In the genomic region with DNA sequence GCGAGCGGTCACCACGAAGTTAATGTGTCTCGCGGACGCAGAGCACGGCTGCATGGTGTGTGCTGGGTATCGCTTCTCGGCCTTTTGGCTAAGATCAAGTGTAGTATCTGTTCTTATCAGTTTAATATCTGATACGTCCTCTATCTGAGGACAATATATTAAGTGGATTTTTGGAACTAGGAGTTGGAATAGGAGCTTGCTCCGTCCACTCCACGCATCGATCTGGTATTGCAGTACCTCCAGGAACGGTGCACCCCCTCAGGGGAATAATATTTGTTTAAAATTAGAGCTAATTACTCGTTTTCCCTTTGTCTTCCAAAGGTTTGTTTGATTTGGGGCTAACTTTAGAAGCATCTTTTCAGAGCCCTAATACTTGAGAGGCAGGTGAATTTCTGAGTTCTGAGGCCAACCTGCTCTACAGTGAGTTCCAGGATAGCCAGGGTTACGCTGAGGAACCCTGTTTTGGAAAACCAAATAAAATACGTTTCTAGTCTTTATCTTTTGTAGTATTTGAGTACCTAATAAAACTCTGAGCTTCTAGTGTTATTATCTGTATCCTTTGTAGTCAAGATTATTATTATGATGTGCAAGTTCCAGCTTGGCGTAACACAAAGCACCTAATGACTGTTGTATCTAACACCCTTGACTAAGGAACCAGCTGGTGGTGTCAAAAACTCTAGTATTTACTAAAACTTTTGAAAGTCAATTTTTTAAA, we compare ENCODE assay signal across 8 mouse cellular contexts. TPM values are rescaled to one million over a fixed set of nuclear protein-coding genes. Genes with fewer than 3 reads are reported as not detected.
DNase-seq lines count a peak whose midpoint lies in the region; ATAC-seq lines count a peak whose summit lies in the region.

No protein-coding gene starts in this region.

- no peaks in the 10 kb centered on the region for H3K4me1 ChIP-seq in heart, embryonic 14.5 days (ENCODE audit: control insufficient read depth in 2 of 2, insufficient read depth in 2 of 2, low read length in 2 of 2)
- peaks cover 6% of the 10 kb centered on the region for H3K4me1 ChIP-seq in limb, embryonic 10.5 days
- 0 out of 2 replicates have a peak, but pooled peaks cover 2% of the 10 kb centered on the region for H3K4me1 ChIP-seq in midbrain, embryonic 15.5 days

- no peaks in the 10 kb centered on the region; the same call in 1 of the 2 replicates for H3K27me3 ChIP-seq in heart, embryonic 14.5 days (ENCODE audit: control insufficient read depth, insufficient read depth, low read length)
- peaks cover 27% of the 10 kb centered on the region for H3K27me3 ChIP-seq in limb, embryonic 10.5 days (ENCODE audit: low read depth, poor library complexity, severe bottlenecking)
- peaks cover 11% of the 10 kb centered on the region; the same call in 1 of the 2 replicates for H3K27me3 ChIP-seq in midbrain, embryonic 15.5 days (replicated peaks)

- DNase-seq in kidney, adult 11 months, result peak; percentile 33
- no peak for DNase-seq in kidney, adult 18-20 months
- peak; percentile 70 for DNase-seq in c-Kit-positive CD71-negative TER-119-negative erythroid progenitor cells, embryonic 14.5 days (ENCODE audit: low read depth)
- DNase-seq in limb, embryonic 10.5 days (ENCODE audit: low spot score), result peak; percentile 67
- DNase-seq in urinary bladder, postnatal 36 days (ENCODE audit: low spot score in 2 of 2), result no peak

- 1% methylated on average over 9 of the region's 18 CpGs for WGBS in heart, embryonic 14.5 days
- 1% methylated on average over 12 of the region's 18 CpGs for WGBS in limb, embryonic 10.5 days
- WGBS in midbrain, embryonic 15.5 days, result under 1% methylated on average over 11 of the region's 18 CpGs

- no peaks in the 10 kb centered on the region for H3K9me3 ChIP-seq in heart, embryonic 14.5 days (ENCODE audit: control insufficient read depth, low read length)
- no peaks in the 10 kb centered on the region for H3K9me3 ChIP-seq in limb, embryonic 10.5 days (replicated peaks)
- no peaks in the 10 kb centered on the region for H3K9me3 ChIP-seq in midbrain, embryonic 15.5 days

- peak overlapping the region; percentile 77 for H3K4me2 ChIP-seq in heart, embryonic 14.5 days (ENCODE audit: low read length)
- peak overlapping the region; percentile 77 for H3K4me2 ChIP-seq in midbrain, embryonic 15.5 days

- peak overlapping the region; percentile 50 to 58; a peak in 3 of 4 replicates for H3K4me3 ChIP-seq in heart, embryonic 14.5 days (ENCODE audit: control insufficient read depth in 1 of 2, insufficient read depth in 1 of 2, low read depth in 1 of 2, low read length in 2 of 2)
- no peak overlapping the region for H3K4me3 ChIP-seq in limb, embryonic 10.5 days
- H3K4me3 ChIP-seq in midbrain, embryonic 15.5 days, result peak overlapping the region; percentile 50

- ATAC-seq in CD4-positive, CD25-positive, alpha-beta regulatory T cell, adult 4 months, result peak; percentile 16
- peak; percentile 65 for ATAC-seq in heart, embryonic 14.5 days (ENCODE audit: insufficient number of reproducible peaks, insufficient read depth, low FRiP score, low read depth)
- peak; percentile 87 for ATAC-seq in midbrain, embryonic 15.5 days (replicated peaks)

- H3K27ac ChIP-seq in heart, embryonic 14.5 days (replicated peaks in 1 of 2; ENCODE audit: control insufficient read depth in 1 of 2, insufficient read depth in 1 of 2, low read depth in 2 of 2, low read length in 2 of 2), result peak overlapping the region in 1 of 2 experiments; percentile 9; a peak in 1 of 4 replicates
- peak overlapping the region; percentile 85; the same call in 1 of the 2 replicates for H3K27ac ChIP-seq in limb, embryonic 10.5 days
- peak overlapping the region; percentile 60 for H3K27ac ChIP-seq in midbrain, embryonic 15.5 days

- H3K36me3 ChIP-seq in heart, embryonic 14.5 days (ENCODE audit: control insufficient read depth, insufficient read depth, low read length), result no peaks in the 10 kb centered on the region
- H3K36me3 ChIP-seq in limb, embryonic 10.5 days, result no peaks in the 10 kb centered on the region
- H3K36me3 ChIP-seq in midbrain, embryonic 15.5 days (replicated peaks), result no peaks in the 10 kb centered on the region

- H3K9ac ChIP-seq in heart, embryonic 14.5 days (ENCODE audit: low read length), result peak overlapping the region; percentile 71
- peak overlapping the region; percentile 6; the same call in 1 of the 2 replicates for H3K9ac ChIP-seq in midbrain, embryonic 15.5 days

RNA-seq across cellular contexts. Expression of a gene that starts 14.2 kb away (rescaled TPM):
- polyA plus RNA-seq in CD4-positive, CD25-positive, alpha-beta regulatory T cell, adult 4 months (2017; shearing (Covaris generic)), result under 1 TPM in 1 of 2 experiments, not detected in 1; 0.13 TPM
- polyA plus RNA-seq in heart, embryonic 14.5 days (2014; fragmentation: Nextera tagmentation; extraction: Ambion mirVana), result 6.5 and 6.8 TPM in 2 replicates
- polyA plus RNA-seq in limb, embryonic 10.5 days (2016; fragmentation: Nextera tagmentation; extraction: Ambion mirVana), result 3.1 and 4.4 TPM in 2 replicates
- 1.7 and 2.2 TPM in 2 replicates for polyA plus RNA-seq in midbrain, embryonic 15.5 days (2015; fragmentation: Nextera tagmentation; extraction: Ambion mirVana)

RNA-seq across cellular contexts. Expression of a gene that starts 57.8 kb away (rescaled TPM):
- polyA plus RNA-seq in CD4-positive, CD25-positive, alpha-beta regulatory T cell, adult 4 months (2017; shearing (Covaris generic)), result 1 to 10 TPM; 3.8 to 4.1 TPM
- polyA plus RNA-seq in heart, embryonic 14.5 days (2014; fragmentation: Nextera tagmentation; extraction: Ambion mirVana), result 19.1 and 23.8 TPM in 2 replicates
- polyA plus RNA-seq in limb, embryonic 10.5 days (2016; fragmentation: Nextera tagmentation; extraction: Ambion mirVana), result 30.7 and 31.9 TPM in 2 replicates
- 5.7 and 5.8 TPM in 2 replicates for polyA plus RNA-seq in midbrain, embryonic 15.5 days (2015; fragmentation: Nextera tagmentation; extraction: Ambion mirVana)

RNA-seq across cellular contexts. Expression of a gene that starts 57.8 kb away (rescaled TPM):
- under 1 TPM in 1 of 2 experiments, not detected in 1; 0.17 TPM for polyA plus RNA-seq in CD4-positive, CD25-positive, alpha-beta regulatory T cell, adult 4 months (2017; shearing (Covaris generic))
- polyA plus RNA-seq in heart, embryonic 14.5 days (2014; fragmentation: Nextera tagmentation; extraction: Ambion mirVana), result 0.28 and 0.32 TPM in 2 replicates
- 2.0 and 4.7 TPM in 2 replicates for polyA plus RNA-seq in limb, embryonic 10.5 days (2016; fragmentation: Nextera tagmentation; extraction: Ambion mirVana)
- 37.8 and 41.1 TPM in 2 replicates for polyA plus RNA-seq in midbrain, embryonic 15.5 days (2015; fragmentation: Nextera tagmentation; extraction: Ambion mirVana)

Comparison
In these comparisons a context has a peak if more than half of its experiments do, and no peak if none do; other contexts are left out.
1. DNase-seq: peak in kidney, adult 11 months (single experiment), c-Kit-positive CD71-negative TER-119-negative erythroid progenitor cells, embryonic 14.5 days (single experiment) and limb, embryonic 10.5 days (single experiment); none in kidney, adult 18-20 months (single experiment) and urinary bladder, postnatal 36 days (0 of 2).
2. ATAC-seq: peak in every context shown above with its lines; median percentile 87 in midbrain, embryonic 15.5 days; 65 in heart, embryonic 14.5 days; 16 in CD4-positive, CD25-positive, alpha-beta regulatory T cell, adult 4 months.